Mouse (Mus musculus) heart, embryonic 11.5 days (tissue): Measurements from ENCODE around the gene Rere. TPM values are rescaled to one million over a fixed set of nuclear protein-coding genes. Genes with fewer than 3 reads are reported as not detected.
"Not testable (repeated sequence)": the region's sequence is repeated elsewhere in the genome, so short reads cannot be mapped to it uniquely, and the experiment has no call there.

ENCODE experiments used
- ATAC-seq: fragments of 200-750 bp; cut with Nextera tagmentation; replicated peaks from 2 replicates; pipeline ENCODE4 v1.8.0; 2017; ENCODE audit warnings: moderate library complexity; ENCODE audit not compliant: insufficient number of reproducible peaks, low FRiP score, low TSS enrichment
- H3K27ac ChIP-seq: fragments of 300-500 bp; sonication (generic); 2 replicates; pipeline ENCODE4 v1.5.1; 2014; ENCODE audit warnings: mild to moderate bottlenecking, low read depth, low read length
- H3K27me3 ChIP-seq: fragments of 300-500 bp; sonication (generic); 2 replicates; pipeline ENCODE4 v1.6.1; 2014; ENCODE audit warnings: mild to moderate bottlenecking, low read length, mixed read lengths; ENCODE audit not compliant: control insufficient read depth, insufficient read depth
- H3K36me3 ChIP-seq: fragments of 300-500 bp; sonication (generic); 2 replicates; pipeline ENCODE4 v1.6.1; 2014; ENCODE audit warnings: mild to moderate bottlenecking, low read length, moderate library complexity, mixed read lengths; ENCODE audit not compliant: control insufficient read depth, insufficient read depth
- H3K4me1 ChIP-seq: fragments of 300-500 bp; sonication (generic); 2 replicates; pipeline ENCODE4 v1.6.1; 2014; ENCODE audit warnings: low read length; ENCODE audit not compliant: control insufficient read depth, insufficient read depth
- H3K4me2 ChIP-seq: fragments of 300-500 bp; sonication (generic); 2 replicates; pipeline ENCODE4 v1.6.1; 2014; ENCODE audit warnings: mild to moderate bottlenecking, moderate library complexity
- H3K4me3 ChIP-seq: fragments of 300-500 bp; sonication (generic); 2 replicates; pipeline ENCODE4 v1.5.1; 2014; ENCODE audit warnings: low read depth, low read length
- H3K9ac ChIP-seq: fragments of 300-500 bp; sonication (generic); 2 replicates; pipeline ENCODE4 v1.6.1; 2014; ENCODE audit warnings: mild to moderate bottlenecking, low read depth, low read length, moderate library complexity
- H3K9me3 ChIP-seq: fragments of 300-500 bp; sonication (generic); replicated peaks from 2 replicates; pipeline ENCODE4 v1.6.1; 2016; ENCODE audit warnings: low read length; ENCODE audit not compliant: control insufficient read depth
- WGBS: fragments of 180-500 bp; shearing (Covaris S2); extraction: QIAGEN DNeasy Blood & Tissue Kit; methylation state at CpG from one replicate; pipeline ENCODE4 v1.1.7; 2014; ENCODE audit not compliant: insufficient replicate concordance; 5-methylcytosine and 5-hydroxymethylcytosine counted together
- polyA plus RNA-seq: library from polyadenylated mRNA; unstranded; fragments of >200 nt; fragmentation: Nextera tagmentation; extraction: Ambion mirVana; gene quantifications from 2 replicates; pipeline ENCODE4 v1.2.1, GENCODE M21; 2014

Gene Rere
- polyA plus RNA-seq, 1 experiment from 2014 or later, result 29.1 TPM

DNA sequence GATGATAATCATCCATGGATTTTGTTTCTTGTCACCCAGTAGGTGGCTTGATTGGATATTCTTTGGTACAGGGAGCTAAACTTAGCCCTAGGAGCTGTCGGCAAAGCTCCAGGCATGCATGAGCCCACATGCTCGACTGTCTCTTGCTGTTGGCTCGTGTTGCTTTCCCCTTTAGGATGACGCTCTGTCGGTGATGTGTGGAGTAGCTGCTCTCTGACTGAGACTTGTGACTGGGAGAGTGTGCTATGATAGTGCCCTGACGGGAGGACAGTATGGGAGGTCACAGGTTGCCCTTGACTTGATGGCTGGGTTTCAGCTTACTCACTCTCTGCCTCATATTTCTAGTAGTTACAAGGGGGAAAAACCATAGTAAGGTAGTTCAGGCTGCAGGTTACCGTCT lies 192.6 kb downstream of the Rere start:
- no peak overlapping the region for H3K9ac ChIP-seq
- peaks cover 23% of the 10 kb centered on the region for H3K4me1 ChIP-seq

DNA sequence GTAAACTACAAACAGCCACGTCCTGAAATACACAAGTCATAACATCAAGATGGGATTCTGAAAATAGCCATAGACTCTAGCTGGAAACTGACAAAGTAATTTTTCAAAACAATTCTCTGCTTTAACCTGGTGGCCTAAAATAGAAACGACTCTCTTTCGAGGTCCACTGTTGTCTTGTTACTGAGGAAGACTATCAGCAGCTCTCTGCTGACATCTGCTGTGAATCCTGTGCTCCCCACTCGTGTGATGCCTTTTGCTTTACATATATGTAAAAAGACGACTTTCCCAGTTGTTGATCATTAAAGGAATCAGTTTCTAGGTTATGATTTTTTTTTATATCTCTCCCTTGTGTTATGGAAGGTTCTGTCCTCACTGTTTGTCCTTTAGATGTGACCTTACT lies 194.8 kb downstream of the Rere start:
- Histone ChIP-seq H3K27ac (peak overlapping the region; percentile 57), H3K9ac (no peak overlapping the region), H3K4me1 (peaks cover 22% of the 10 kb centered on the region), H3K27me3 (no peaks in the 10 kb centered on the region), H3K9me3 (no peaks in the 10 kb centered on the region), H3K36me3 (peaks cover 12% of the 10 kb centered on the region; the same call in 1 of the 2 replicates), H3K4me2 (no peak overlapping the region), H3K4me3 (no peak overlapping the region)
- ATAC-seq, result no peak
- WGBS, result 42% methylated on average over 5 of the region's 5 CpGs

More for the DNA sequence above, 192.6 kb downstream of the Rere start:
- H3K9me3 ChIP-seq, result no peaks in the 10 kb centered on the region
- no peak overlapping the region for H3K4me2 ChIP-seq
- ATAC-seq, result 0 out of 2 replicates have a peak, but pooled peaks have one; percentile 22
- H3K27me3 ChIP-seq, result no peaks in the 10 kb centered on the region
- peaks cover 17% of the 10 kb centered on the region; the same call in 1 of the 2 replicates for H3K36me3 ChIP-seq
- peak overlapping the region; percentile 58 for H3K27ac ChIP-seq
- no peak overlapping the region for H3K4me3 ChIP-seq
- 50% methylated on average over 7 of the region's 7 CpGs for WGBS

- Histone ChIP-seq H3K36me3 (0 out of 2 replicates have a peak, but pooled peaks cover 11% of the 10 kb centered on the region), H3K4me1 (peaks cover 21% of the 10 kb centered on the region), H3K9ac (no peak overlapping the region), H3K27ac (no peak overlapping the region), H3K4me2 (no peak overlapping the region), H3K9me3 (no peaks in the 10 kb centered on the region), H3K27me3 (no peaks in the 10 kb centered on the region), H3K4me3 (no peak overlapping the region)
- ATAC-seq, result no peak
- 81% methylated on average over 6 of the region's 6 CpGs for WGBS
These were observed 196.6 kb downstream of the Rere start for GRCm38 (mm10) chr4:150478006-150478405.

DNA sequence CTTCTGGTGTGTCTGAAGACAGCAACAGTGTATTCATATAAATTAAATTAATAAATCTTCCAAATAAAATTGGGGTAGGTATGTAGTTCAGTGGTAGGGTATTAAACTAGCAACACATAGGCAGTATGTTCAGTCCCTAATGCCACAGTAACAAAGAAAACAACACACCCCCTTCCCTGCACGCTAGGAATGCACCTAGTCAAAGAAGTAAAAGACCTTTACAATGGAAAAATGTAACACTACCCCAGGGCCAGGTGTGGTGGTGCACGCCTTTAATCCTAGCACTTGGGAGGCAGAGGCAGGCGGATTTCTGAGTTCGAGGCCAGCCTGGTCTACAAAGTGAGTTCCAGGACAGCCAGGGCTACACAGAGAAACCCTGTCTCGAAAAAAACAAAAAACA lies 201.6 kb downstream of the Rere start:
- 90% methylated on average over 5 of the region's 5 CpGs for WGBS
- ATAC-seq, H3K9me3 ChIP-seq, H3K27ac ChIP-seq, H3K27me3 ChIP-seq, H3K4me3 ChIP-seq, H3K4me2 ChIP-seq, H3K36me3 ChIP-seq, H3K9ac ChIP-seq: not testable (repeated sequence)
- peaks cover 24% of the 10 kb centered on the region for H3K4me1 ChIP-seq

GRCm38 (mm10) chr4:150486097-150486496 lies 204.7 kb downstream of the Rere start:
- Histone ChIP-seq H3K9ac (no peak overlapping the region), H3K27ac (no peak overlapping the region), H3K27me3 (no peaks in the 10 kb centered on the region), H3K36me3 (no peaks in the 10 kb centered on the region), H3K4me3 (no peak overlapping the region), H3K9me3 (no peaks in the 10 kb centered on the region), H3K4me2 (no peak overlapping the region), H3K4me1 (peaks cover 30% of the 10 kb centered on the region)
- ATAC-seq, result no peak
- WGBS, result 50% methylated on average over 2 of the region's 2 CpGs

GRCm38 (mm10) chr4:150487109-150487508 lies 205.7 kb downstream of the Rere start:
- no peak for ATAC-seq
- Histone ChIP-seq H3K4me3 (no peak overlapping the region), H3K9ac (no peak overlapping the region), H3K27me3 (no peaks in the 10 kb centered on the region), H3K4me2 (no peak overlapping the region), H3K4me1 (peaks cover 28% of the 10 kb centered on the region), H3K9me3 (no peaks in the 10 kb centered on the region), H3K36me3 (no peaks in the 10 kb centered on the region), H3K27ac (no peak overlapping the region)
- 62% methylated on average over 5 of the region's 5 CpGs for WGBS

DNA sequence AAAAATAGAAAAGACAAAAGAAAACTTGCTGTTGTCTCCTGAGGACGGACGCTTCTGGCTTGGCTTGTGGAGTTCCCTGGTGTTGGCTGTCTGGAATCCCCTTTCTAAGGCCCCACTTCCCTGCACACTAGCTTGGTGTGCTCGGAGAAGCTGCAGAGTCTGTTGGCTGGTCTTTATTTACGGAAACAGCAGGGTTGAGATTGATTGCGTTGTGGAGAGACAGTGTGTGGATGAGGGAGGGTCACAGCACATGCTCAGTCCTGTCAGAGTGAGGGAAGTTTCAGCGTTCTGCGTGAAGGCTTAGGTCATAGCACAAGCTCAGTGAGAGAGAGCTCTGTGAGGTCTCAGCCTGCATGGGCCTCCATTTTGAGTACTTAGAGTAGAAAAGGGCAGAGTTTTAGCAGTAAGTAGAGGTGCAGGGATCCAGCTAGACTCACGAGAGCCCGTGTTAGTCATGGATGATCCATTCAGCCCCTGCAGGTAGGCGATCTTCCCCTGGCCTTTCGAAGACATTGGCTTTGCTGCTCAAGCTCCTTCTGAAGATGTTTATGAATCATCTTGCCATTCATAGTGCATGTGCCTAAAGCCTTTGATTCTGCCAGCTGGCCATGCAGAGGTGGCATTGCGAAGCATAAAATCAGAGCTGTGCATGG lies 206.8 kb downstream of the Rere start:
- Histone ChIP-seq H3K4me1 (peaks cover 31% of the 10 kb centered on the region), H3K36me3 (no peaks in the 10 kb centered on the region), H3K27me3 (no peaks in the 10 kb centered on the region), H3K4me2 (peak overlapping the region; percentile 64), H3K9me3 (no peaks in the 10 kb centered on the region), H3K9ac (peak overlapping the region; percentile 40), H3K4me3 (peak overlapping the region; percentile 27), H3K27ac (peak overlapping the region; percentile 76)
- 27% methylated on average over 12 of the region's 12 CpGs for WGBS
- peak; percentile 85 for ATAC-seq

- Histone ChIP-seq H3K36me3 (no peaks in the 10 kb centered on the region), H3K27ac (peak overlapping the region; percentile 76), H3K9ac (peak overlapping the region; percentile 40), H3K9me3 (no peaks in the 10 kb centered on the region), H3K4me3 (peak overlapping the region; percentile 27), H3K4me2 (peak overlapping the region; percentile 64), H3K4me1 (peaks cover 32% of the 10 kb centered on the region), H3K27me3 (no peaks in the 10 kb centered on the region)
- WGBS, result 60% methylated on average over 4 of the region's 4 CpGs
- no peak for ATAC-seq
These were observed 207.3 kb downstream of the Rere start for GRCm38 (mm10) chr4:150488767-150489166.

- Histone ChIP-seq H3K9me3 (no peaks in the 10 kb centered on the region), H3K4me3 (no peak overlapping the region), H3K27ac (no peak overlapping the region), H3K9ac (no peak overlapping the region), H3K4me1 (peaks cover 40% of the 10 kb centered on the region), H3K27me3 (no peaks in the 10 kb centered on the region), H3K4me2 (no peak overlapping the region), H3K36me3 (no peaks in the 10 kb centered on the region)
- no peak for ATAC-seq
- 89% methylated on average over 6 of the region's 6 CpGs for WGBS
These were observed 208.6 kb downstream of the Rere start for GRCm38 (mm10) chr4:150490050-150490449.
